20 mouse cellular contexts compared by ENCODE assay signal in the genomic region with DNA sequence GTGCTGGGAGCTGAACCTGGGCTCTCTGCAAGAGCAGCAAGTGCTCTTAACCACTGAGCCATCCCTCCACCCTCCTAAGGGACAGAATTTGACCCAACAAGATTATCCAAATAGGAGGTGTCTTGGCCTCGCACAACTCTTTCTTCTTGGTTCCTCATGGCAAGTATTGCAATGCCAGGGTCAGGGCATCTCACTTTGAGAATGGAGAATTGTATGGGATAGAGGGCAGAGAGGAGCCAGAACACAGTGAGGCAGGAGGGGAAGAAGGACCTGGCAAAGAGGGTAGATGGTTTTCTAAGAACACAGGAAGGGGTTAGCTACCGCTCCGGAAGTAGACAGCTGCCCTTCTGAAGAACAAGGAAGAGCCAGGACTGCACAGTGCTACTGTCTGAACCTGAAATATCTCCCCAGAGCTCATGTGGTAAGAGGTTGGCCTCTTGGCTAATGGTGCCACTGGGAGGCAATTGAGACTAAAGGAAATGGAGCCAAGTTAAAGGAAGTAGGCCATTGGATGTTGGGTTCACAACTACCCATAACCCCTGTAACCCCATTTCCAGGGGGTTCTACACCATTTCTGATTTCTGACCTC.
DNase-seq lines count a peak whose midpoint lies in the region; ATAC-seq and TF ChIP-seq lines count a peak whose summit lies in the region.
"Had no signal": no experiment of that assay in that cellular context is flagged by ENCODE, and none has a peak within 500 bp of the region (broad histone marks: within the 10 kb centered on the region; RNA-seq: fewer than 3 reads in every experiment).

No protein-coding gene starts in this region.

- no peak overlapping the region for H3K9ac ChIP-seq in heart, embryonic 11.5 days (ENCODE audit: low read depth, low read length)
- H3K9ac ChIP-seq: heart, embryonic 15.5 days; hindbrain, embryonic 14.5 days had no signal

- no peaks in the 10 kb centered on the region for H3K9me3 ChIP-seq in heart, embryonic 11.5 days (replicated peaks; ENCODE audit: control insufficient read depth, low read length)
- H3K9me3 ChIP-seq: embryonic facial prominence, embryonic 10.5 days; forebrain, embryonic 10.5 days; heart, embryonic 15.5 days had no signal

- H3K27ac ChIP-seq in heart, embryonic 11.5 days (ENCODE audit: low read depth, low read length) = no peak overlapping the region
- peak overlapping the region; percentile 81 for H3K27ac ChIP-seq in embryonic fibroblast, embryonic 13.5 days (ENCODE audit: insufficient read depth, low read length)
- H3K27ac ChIP-seq: embryonic facial prominence, embryonic 10.5 days; forebrain, embryonic 10.5 days; heart, embryonic 15.5 days; hindbrain, embryonic 14.5 days had no signal

- H3K4me3 ChIP-seq in heart, embryonic 11.5 days (ENCODE audit: low read depth, low read length) = no peak overlapping the region
- no peak overlapping the region for H3K4me3 ChIP-seq in embryonic fibroblast, embryonic 13.5 days (ENCODE audit: insufficient read depth, low read length)
- H3K4me3 ChIP-seq: embryonic facial prominence, embryonic 10.5 days; erythroblast, embryonic 14.5 days; forebrain, embryonic 10.5 days; heart, embryonic 15.5 days had no signal

- 91% methylated on average over 3 of the region's 3 CpGs for WGBS in heart, embryonic 11.5 days (ENCODE audit: insufficient replicate concordance)

- peak; percentile 81 for DNase-seq in heart, adult 11 months
- DNase-seq in layer of hippocampus, adult 11-12 months (ENCODE audit: low spot score) = no peak
- DNase-seq in cerebellum, adult 11-12 months = no peak
- DNase-seq: adrenal gland, adult 2 months; adrenal gland, postnatal 25 days; cerebellum, adult 11 months; cerebellum, postnatal 10 days; heart, postnatal 14 days had no signal

- H3K27me3 ChIP-seq in heart, embryonic 11.5 days (ENCODE audit: control insufficient read depth, insufficient read depth, low read length) = no peaks in the 10 kb centered on the region
- H3K27me3 ChIP-seq: heart, embryonic 15.5 days had no signal

- no peak for ATAC-seq in heart, embryonic 11.5 days (replicated peaks; ENCODE audit: insufficient number of reproducible peaks, low FRiP score, low TSS enrichment)
- ATAC-seq in CD4-positive, CD25-positive, alpha-beta regulatory T cell, adult 4 months = peak; percentile 46
- ATAC-seq in megakaryocyte, adult 5-6 weeks (ENCODE audit: poor library complexity, severe bottlenecking) = 0 out of 2 replicates have a peak, but pooled peaks have one; percentile 24
- ATAC-seq in cerebellum, adult (ENCODE audit: insufficient number of reproducible peaks, low FRiP score, low TSS enrichment) = no peak
- ATAC-seq: forebrain, embryonic 14.5 days; intestine, postnatal 0 days had no signal

- no peak overlapping the region for H3K4me2 ChIP-seq in heart, embryonic 11.5 days
- H3K4me2 ChIP-seq: heart, embryonic 15.5 days; hindbrain, embryonic 14.5 days had no signal

- no peak for TF ChIP-seq CTCF in embryonic fibroblast, embryonic 13.5 days (IDR thresholded peaks at IDR 0.05; ENCODE audit: borderline replicate concordance, insufficient read depth, low read length)

- no peaks in the 10 kb centered on the region for H3K36me3 ChIP-seq in heart, embryonic 11.5 days (ENCODE audit: control insufficient read depth, insufficient read depth, low read length)
- H3K36me3 ChIP-seq: embryonic facial prominence, embryonic 10.5 days; forebrain, embryonic 10.5 days; heart, embryonic 15.5 days had no signal

- TF ChIP-seq POLR2A in embryonic fibroblast, embryonic 13.5 days (IDR thresholded peaks at IDR 0.05; ENCODE audit: low read depth, low read length) = no peak

- peaks cover 14% of the 10 kb centered on the region for H3K4me1 ChIP-seq in heart, embryonic 11.5 days (ENCODE audit: control insufficient read depth, insufficient read depth, low read length)
- H3K4me1 ChIP-seq in embryonic fibroblast, embryonic 13.5 days (ENCODE audit: control insufficient read depth, insufficient read depth, low read length) = peaks cover 11% of the 10 kb centered on the region

Comparison
In these comparisons a context has a peak if more than half of its experiments do, and no peak if none do; other contexts are left out.
1. ATAC-seq: peak in CD4-positive, CD25-positive, alpha-beta regulatory T cell, adult 4 months (single experiment) and megakaryocyte, adult 5-6 weeks (single experiment); none in heart, embryonic 11.5 days (single experiment) and cerebellum, adult (single experiment).